Mouse (Mus musculus) heart, adult 2 months (tissue): ENCODE measurements at regions not wholly inside any gene's neighbourhood (a gene's known extent, or its start where the extent isn't known, plus 50 kb on each side); places are given as distances from the start of the nearest gene placed in this dataset.

Source experiments
- CTCF ChIP-seq: fragments of 200-600 bp; IDR thresholded peaks from 2 replicates; pipeline ENCODE4 v1.8.1; 2022; ENCODE audit warnings: antibody characterized with exemption, mild to moderate bottlenecking, moderate library complexity
- POLR2A ChIP-seq: fragments of 200-500 bp; IDR thresholded peaks from 2 replicates; pipeline ENCODE4 v1.6.1; 2011; ENCODE audit warnings: mild to moderate bottlenecking, low read depth, low read length, control low read depth; ENCODE audit not compliant: insufficient read depth

GRCm38 (mm10) chr14:89402568-89403339 is 931.6 kb upstream of the Pcdh20 start:
- TF ChIP-seq CTCF (no peak), POLR2A (no peak)
